Mouse (Mus musculus) C2C12 (cell line): Measurements from ENCODE around the gene Skp1a.
A peak's percentile ranks its signal among the peaks of the same experiment; 100 is the strongest.

Experiments
- CEBPB ChIP-seq: IDR thresholded peaks from one replicate; pipeline ENCODE4 v1.6.1; 2011; ENCODE audit warnings: low read depth, mild to moderate bottlenecking, control low read depth, moderate library complexity
- CTCF ChIP-seq: IDR thresholded peaks from one replicate; pipeline ENCODE4 v1.5.1; 2011; ENCODE audit not compliant: control insufficient read depth, insufficient read depth, insufficient read length
- FOSL1 ChIP-seq: IDR thresholded peaks from one replicate; pipeline ENCODE4 v1.8.0; 2011; ENCODE audit warnings: mild to moderate bottlenecking, low read length; ENCODE audit not compliant: poor library complexity, insufficient read depth, severe bottlenecking
- MAX ChIP-seq: IDR thresholded peaks from one replicate; pipeline ENCODE4 v1.6.1; 2011; ENCODE audit warnings: mild to moderate bottlenecking, control low read depth
- MYOD1 ChIP-seq: IDR thresholded peaks from one replicate; pipeline ENCODE4 v1.6.1; 2011; ENCODE audit warnings: low read depth; ENCODE audit not compliant: control insufficient read depth, insufficient read length

GRCm38 (mm10) chr11:52260878-52261277 lies 29.1 kb downstream of the Skp1a start:
- TF ChIP-seq CTCF (no peak), FOSL1 (no peak), MAX (peak; percentile 49), MYOD1 (no peak), CEBPB (no peak)
